Mouse (Mus musculus) mouse embryonic stem cell (cell line): ENCODE results near the gene Unkl.

ENCODE experiments used
- in situ Hi-C, 2 experiments: fragments of 300-500 bp; cut with MboI; formaldehyde crosslinking; loops; 1 replicate in 1 of 2; 3 replicates in 1 of 2; pipeline ENCODE4 v1.14.3; 2019 to 2020; ENCODE audit warnings: low sequenced_read_pairs in 2 of 2, low pct_unique_long_range_greater_than_20kb in 1 of 2, mixed read lengths in 1 of 2; ENCODE audit not compliant: unreplicated experiment in 1 of 2

Gene Unkl

GRCm38 (mm10) chr17:25248033-25248750 is 60.0 kb downstream of the Unkl start:
- in situ Hi-C loops: no loop called here

GRCm38 (mm10) chr17:25250181-25250835 is 62.1 kb downstream of the Unkl start:
- in situ Hi-C loops: no loop called here

- in situ Hi-C loops: no loop called here
These were observed 64.4 kb downstream of the Unkl start for GRCm38 (mm10) chr17:25252643-25253042.

GRCm38 (mm10) chr17:25253760-25254159 is 65.6 kb downstream of the Unkl start:
- in situ Hi-C loops: no loop called here

GRCm38 (mm10) chr17:25255110-25255509 is 66.9 kb downstream of the Unkl start:
- in situ Hi-C loops: no loop called here

GRCm38 (mm10) chr17:25256140-25256754 is 68.0 kb downstream of the Unkl start, which contains the start of gene Baiap3:
Baiap3 (minus strand) TSS chr17:25256364.
- in situ Hi-C loops: no loop called here

GRCm38 (mm10) chr17:25257804-25258261 is 69.6 kb downstream of the Unkl start:
- in situ Hi-C loops: no loop called here

- in situ Hi-C loops: no loop called here
These were observed 76.3 kb downstream of the Unkl start for GRCm38 (mm10) chr17:25264453-25264852.

GRCm38 (mm10) chr17:25270795-25271335 is 82.7 kb downstream of the Unkl start:
- in situ Hi-C loops: no loop called here

GRCm38 (mm10) chr17:25272326-25272725 is 84.1 kb downstream of the Unkl start:
- in situ Hi-C loops: no loop called here

GRCm38 (mm10) chr17:25272951-25273705 is 84.9 kb downstream of the Unkl start:
- in situ Hi-C loops: no loop called here

- in situ Hi-C loops: no loop called here
These were observed 85.7 kb downstream of the Unkl start for GRCm38 (mm10) chr17:25273706-25274501.

- in situ Hi-C loops: no loop called here
These were observed 86.6 kb downstream of the Unkl start, which contains the start of gene Ube2i for GRCm38 (mm10) chr17:25274571-25275346. Ube2i (minus strand) TSS chr17:25274622.

GRCm38 (mm10) chr17:25275833-25276232 is 87.6 kb downstream of the Unkl start:
- in situ Hi-C loops: no loop called here

GRCm38 (mm10) chr17:25282133-25282532 is 93.9 kb downstream of the Unkl start:
- in situ Hi-C loops: no loop called here
